Mouse (Mus musculus): Measurements from ENCODE around the gene Cyba.

Gene Cyba

GRCm38 (mm10) chr8:122432443-122433268 lies at the start of gene Cyba:
TSS of gene Cyba (minus strand) at chr8:122432930.
- DNase-seq (ENCODE audit: low spot score): peak; percentile 68

- no peak for DNase-seq (ENCODE audit: low spot score)
Measured at GRCm38 (mm10) chr8:122482448-122482847, 49.7 kb upstream of the Cyba start.

GRCm38 (mm10) chr8:122475580-122476320 lies 43.0 kb upstream of the Cyba start, which contains the start of the genes Rnf166 and Ctu2:
TSS of gene Rnf166 (minus strand) at chr8:122476064.
TSS of gene Ctu2 (plus strand) at chr8:122476143.
- peak; percentile 92 for DNase-seq (ENCODE audit: low spot score)

GRCm38 (mm10) chr8:122474951-122475560 lies 42.3 kb upstream of the Cyba start:
- no peak for DNase-seq (ENCODE audit: low spot score)

- no peak for DNase-seq (ENCODE audit: low spot score)
Measured at GRCm38 (mm10) chr8:122473911-122474421, 41.2 kb upstream of the Cyba start.

GRCm38 (mm10) chr8:122470691-122471090 lies 38.0 kb upstream of the Cyba start:
- DNase-seq (ENCODE audit: low spot score): no peak

GRCm38 (mm10) chr8:122469965-122470364 lies 37.2 kb upstream of the Cyba start:
- DNase-seq (ENCODE audit: low spot score): no peak

- no peak for DNase-seq (ENCODE audit: low spot score)
Measured at GRCm38 (mm10) chr8:122469407-122469806, 36.7 kb upstream of the Cyba start.

- DNase-seq (ENCODE audit: low spot score): no peak
Measured at GRCm38 (mm10) chr8:122467816-122468215, 35.1 kb upstream of the Cyba start.

- DNase-seq (ENCODE audit: low spot score): no peak
Measured at GRCm38 (mm10) chr8:122464985-122465384, 32.3 kb upstream of the Cyba start.

GRCm38 (mm10) chr8:122463651-122464640 lies 31.2 kb upstream of the Cyba start:
- no peak for DNase-seq (ENCODE audit: low spot score)

- no peak for DNase-seq (ENCODE audit: low spot score)
Measured at GRCm38 (mm10) chr8:122462510-122462909, 29.8 kb upstream of the Cyba start.

- DNase-seq (ENCODE audit: low spot score): no peak
Measured at GRCm38 (mm10) chr8:122461473-122462148, 28.9 kb upstream of the Cyba start.

- DNase-seq (ENCODE audit: low spot score): peak; percentile 63
Measured at GRCm38 (mm10) chr8:122460524-122461472, 28.1 kb upstream of the Cyba start, which contains the start of gene Snai3. TSS of gene Snai3 (minus strand) at chr8:122460733.

GRCm38 (mm10) chr8:122459990-122460389 lies 27.3 kb upstream of the Cyba start:
- no peak for DNase-seq (ENCODE audit: low spot score)

- DNase-seq (ENCODE audit: low spot score): peak; percentile 45
Measured at GRCm38 (mm10) chr8:122459218-122459900, 26.6 kb upstream of the Cyba start.

GRCm38 (mm10) chr8:122457171-122457570 lies 24.4 kb upstream of the Cyba start:
- no peak for DNase-seq (ENCODE audit: low spot score)

GRCm38 (mm10) chr8:122454409-122454808 lies 21.7 kb upstream of the Cyba start:
- DNase-seq (ENCODE audit: low spot score): no peak

GRCm38 (mm10) chr8:122452154-122452553 lies 19.4 kb upstream of the Cyba start:
- DNase-seq (ENCODE audit: low spot score): no peak
